Mouse (Mus musculus): Measurements from ENCODE around the gene Rnf215. TPM values are rescaled to one million over a fixed set of nuclear protein-coding genes. Genes with fewer than 3 reads are reported as not detected.

The Rnf215 gene
- 23.6 TPM for polyA plus RNA-seq (2015; fragmentation: Illumina TruSeq; extraction: RNeasy Lipid Tissue Mini Kit (QIAGEN cat#74804); ENCODE audit: insufficient read depth, low replicate concordance)

GRCm38 (mm10) chr11:4134986-4135935, at the start of gene Rnf215:
Gene Rnf215, plus strand, starts transcription at chr11:4135202.

GRCm38 (mm10) chr11:4095171-4096053, 39.6 kb upstream of the Rnf215 start, which contains the start of gene Mtfp1:
Gene Mtfp1, minus strand, starts transcription at chr11:4095445.

GRCm38 (mm10) chr11:4122742-4123579, 12.0 kb upstream of the Rnf215 start, which contains the start of gene Sec14l2:
Gene Sec14l2, minus strand, starts transcription at chr11:4123415.

GRCm38 (mm10) chr11:4159808-4160708, 25.1 kb downstream of the Rnf215 start, which contains the start of the genes Ccdc157 and Sf3a1:
Gene Ccdc157, minus strand, starts transcription at chr11:4160293.
Gene Sf3a1, plus strand, starts transcription at chr11:4160350.

GRCm38 (mm10) chr11:4186486-4187317, 51.7 kb downstream of the Rnf215 start, which contains the start of gene Tbc1d10a:
Gene Tbc1d10a, plus strand, starts transcription at chr11:4186789.

Other genes with a start within 250 kb of the Rnf215 start
- gene 4921536K21Rik, start 240.1 kb upstream of the Rnf215 start, polyA plus RNA-seq (2015; fragmentation: Illumina TruSeq; extraction: RNeasy Lipid Tissue Mini Kit (QIAGEN cat#74804); ENCODE audit: insufficient read depth, low replicate concordance) = not detected
- 0.59 TPM for gene Dusp18, start 240.0 kb upstream of the Rnf215 start, polyA plus RNA-seq (2015; fragmentation: Illumina TruSeq; extraction: RNeasy Lipid Tissue Mini Kit (QIAGEN cat#74804); ENCODE audit: insufficient read depth, low replicate concordance)
- gene Slc35e4, start 220.5 kb upstream of the Rnf215 start, polyA plus RNA-seq (2015; fragmentation: Illumina TruSeq; extraction: RNeasy Lipid Tissue Mini Kit (QIAGEN cat#74804); ENCODE audit: insufficient read depth, low replicate concordance) = 0.43 TPM
- gene Tcn2, start 203.0 kb upstream of the Rnf215 start, polyA plus RNA-seq (2015; fragmentation: Illumina TruSeq; extraction: RNeasy Lipid Tissue Mini Kit (QIAGEN cat#74804); ENCODE audit: insufficient read depth, low replicate concordance) = 39.0 TPM
- gene Pes1, start 171.2 kb upstream of the Rnf215 start, polyA plus RNA-seq (2015; fragmentation: Illumina TruSeq; extraction: RNeasy Lipid Tissue Mini Kit (QIAGEN cat#74804); ENCODE audit: insufficient read depth, low replicate concordance) = 99.8 TPM
- gene 4930556J24Rik, start 158.4 kb upstream of the Rnf215 start, polyA plus RNA-seq (2015; fragmentation: Illumina TruSeq; extraction: RNeasy Lipid Tissue Mini Kit (QIAGEN cat#74804); ENCODE audit: insufficient read depth, low replicate concordance) = not detected
- not detected for gene Gal3st1, start 151.6 kb upstream of the Rnf215 start, polyA plus RNA-seq (2015; fragmentation: Illumina TruSeq; extraction: RNeasy Lipid Tissue Mini Kit (QIAGEN cat#74804); ENCODE audit: insufficient read depth, low replicate concordance)
- not detected for gene Sec14l4, start 103.7 kb upstream of the Rnf215 start, polyA plus RNA-seq (2015; fragmentation: Illumina TruSeq; extraction: RNeasy Lipid Tissue Mini Kit (QIAGEN cat#74804); ENCODE audit: insufficient read depth, low replicate concordance)
- not detected for gene Sec14l3, start 70.4 kb upstream of the Rnf215 start, polyA plus RNA-seq (2015; fragmentation: Illumina TruSeq; extraction: RNeasy Lipid Tissue Mini Kit (QIAGEN cat#74804); ENCODE audit: insufficient read depth, low replicate concordance)
- gene Mtfp1, start 39.8 kb upstream of the Rnf215 start, polyA plus RNA-seq (2015; fragmentation: Illumina TruSeq; extraction: RNeasy Lipid Tissue Mini Kit (QIAGEN cat#74804); ENCODE audit: insufficient read depth, low replicate concordance) = 2.1 TPM
- 1.8 TPM for gene Sec14l2, start 11.8 kb upstream of the Rnf215 start, polyA plus RNA-seq (2015; fragmentation: Illumina TruSeq; extraction: RNeasy Lipid Tissue Mini Kit (QIAGEN cat#74804); ENCODE audit: insufficient read depth, low replicate concordance)
- 5.8 TPM for gene Ccdc157, start 25.1 kb downstream of the Rnf215 start, polyA plus RNA-seq (2015; fragmentation: Illumina TruSeq; extraction: RNeasy Lipid Tissue Mini Kit (QIAGEN cat#74804); ENCODE audit: insufficient read depth, low replicate concordance)
- 41.7 TPM for gene Sf3a1, start 25.1 kb downstream of the Rnf215 start, polyA plus RNA-seq (2015; fragmentation: Illumina TruSeq; extraction: RNeasy Lipid Tissue Mini Kit (QIAGEN cat#74804); ENCODE audit: insufficient read depth, low replicate concordance)
- gene Tbc1d10a, start 51.6 kb downstream of the Rnf215 start, polyA plus RNA-seq (2015; fragmentation: Illumina TruSeq; extraction: RNeasy Lipid Tissue Mini Kit (QIAGEN cat#74804); ENCODE audit: insufficient read depth, low replicate concordance) = 13.5 TPM
- gene Castor1, start 83.0 kb downstream of the Rnf215 start, polyA plus RNA-seq (2015; fragmentation: Illumina TruSeq; extraction: RNeasy Lipid Tissue Mini Kit (QIAGEN cat#74804); ENCODE audit: insufficient read depth, low replicate concordance) = 2.3 TPM
- gene Osm, start 101.2 kb downstream of the Rnf215 start, polyA plus RNA-seq (2015; fragmentation: Illumina TruSeq; extraction: RNeasy Lipid Tissue Mini Kit (QIAGEN cat#74804); ENCODE audit: insufficient read depth, low replicate concordance) = 4.0 TPM
- 0.70 TPM for gene Lif, start 122.4 kb downstream of the Rnf215 start, polyA plus RNA-seq (2015; fragmentation: Illumina TruSeq; extraction: RNeasy Lipid Tissue Mini Kit (QIAGEN cat#74804); ENCODE audit: insufficient read depth, low replicate concordance)

Measured in spleen, adult 10 weeks (tissue).